Mouse (Mus musculus) erythroblast, embryonic 14.5 days (primary cell): ENCODE results near the gene Strbp. TPM values are rescaled to one million over a fixed set of nuclear protein-coding genes. Genes with fewer than 3 reads are reported as not detected.

Source experiments
- H3K27me3 ChIP-seq: 2 replicates; pipeline ENCODE4 v1.6.1; 2012; ENCODE audit warnings: inconsistent platforms; ENCODE audit not compliant: control insufficient read depth
- H3K36me3 ChIP-seq: 2 replicates; pipeline ENCODE4 v1.6.1; 2012; ENCODE audit warnings: mild to moderate bottlenecking, inconsistent platforms; ENCODE audit not compliant: control insufficient read depth
- H3K4me1 ChIP-seq: 2 replicates; pipeline ENCODE4 v1.6.1; 2012; ENCODE audit warnings: inconsistent platforms; ENCODE audit not compliant: control insufficient read depth
- H3K4me3 ChIP-seq: replicated peaks from 2 replicates; pipeline ENCODE3; 2012; ENCODE audit warnings: moderate library complexity, mild to moderate bottlenecking, inconsistent platforms
- H3K9me3 ChIP-seq: 2 replicates; pipeline ENCODE4 v1.6.1; 2012; ENCODE audit warnings: low read length, inconsistent platforms, mixed read lengths; ENCODE audit not compliant: control insufficient read depth
- GATA1 ChIP-seq: IDR thresholded peaks from 2 replicates; pipeline ENCODE4 v1.6.1; 2012; ENCODE audit warnings: low read length, inconsistent platforms, mixed read lengths
- TAL1 ChIP-seq: IDR thresholded peaks from 3 replicates; pipeline ENCODE4 v1.6.1; 2012; ENCODE audit warnings: low read length, inconsistent platforms, mixed read lengths
- polyA plus RNA-seq: library from polyadenylated mRNA; stranded (reverse); fragments of >175 nt; gene quantifications from 2 replicates; pipeline ENCODE4 v1.2.3, GENCODE M21; 2012

Gene Strbp
- polyA plus RNA-seq = 0.54 and 0.72 TPM in 2 replicates

DNA sequence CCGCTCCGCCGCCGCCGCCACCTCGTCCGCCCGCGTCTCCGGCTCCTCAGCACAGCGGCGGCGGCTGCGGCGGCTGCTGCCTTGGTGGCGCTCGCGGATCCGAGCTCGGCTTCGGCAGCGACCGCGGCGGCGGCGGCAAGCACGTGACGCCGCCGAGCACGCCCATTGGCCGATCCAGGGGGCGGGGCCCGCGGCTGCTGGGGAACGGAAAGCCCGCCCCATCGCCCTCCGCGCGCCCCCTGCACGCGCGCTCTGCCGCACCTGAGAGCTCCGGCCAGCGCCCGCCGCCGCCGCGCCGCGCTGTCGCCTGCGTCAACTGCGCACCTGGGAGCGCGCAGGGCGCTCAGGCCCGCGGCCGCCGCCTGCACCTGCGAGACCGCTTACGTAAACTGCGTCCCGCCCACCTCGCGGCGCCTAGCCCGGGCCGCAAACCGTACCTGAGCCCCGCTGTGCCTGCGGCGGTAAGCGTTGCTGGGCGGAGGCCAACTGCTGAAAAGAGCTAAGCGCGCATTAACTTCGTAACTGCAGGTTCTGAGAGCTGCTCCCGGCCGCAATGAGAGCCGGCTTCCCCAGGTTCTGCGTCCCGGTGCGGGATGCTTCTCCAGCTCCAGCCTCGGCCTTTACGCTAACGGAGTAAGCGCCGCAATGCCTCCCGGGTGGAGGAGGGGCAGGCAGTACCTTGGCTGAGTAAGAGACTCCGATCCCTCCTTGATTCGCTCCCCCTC, at the start of gene Strbp:
Strbp (minus strand) TSS at position 630 of the 725 bp plus-strand sequence.
- Histone ChIP-seq H3K4me1 (peaks cover 29% of the 10 kb centered on the region), H3K27me3 (peaks cover 28% of the 10 kb centered on the region), H3K4me3 (peak within 1 kb of the TSS; percentile 94), H3K9me3 (no peaks in the 10 kb centered on the region), H3K36me3 (no peaks in the 10 kb centered on the region)
- no peak for TF ChIP-seq GATA1
- TF ChIP-seq TAL1 = no peak

DNA sequence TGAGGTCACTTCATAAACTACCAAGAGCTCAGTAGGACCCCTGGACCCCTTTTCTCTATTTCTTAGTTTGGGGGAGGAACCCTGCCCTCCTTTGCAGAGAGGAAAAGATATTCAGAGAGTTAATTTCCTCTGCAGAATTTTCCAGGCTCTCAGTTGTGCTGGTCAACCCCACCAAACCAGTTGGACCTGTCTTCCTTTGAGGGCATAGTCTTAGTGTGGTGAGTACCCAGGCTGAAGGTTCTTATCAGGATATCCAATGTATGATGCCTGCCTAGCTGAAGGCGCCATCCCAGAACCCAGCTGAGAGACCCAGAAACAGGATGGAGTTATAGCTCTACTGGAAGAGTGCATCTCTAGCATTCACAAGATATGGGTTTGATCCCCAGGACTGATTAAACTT, 47.5 kb upstream of the Strbp start:
- H3K27me3 ChIP-seq = peaks cover 4% of the 10 kb centered on the region; the same call in 1 of the 2 replicates
- no peaks in the 10 kb centered on the region for H3K4me1 ChIP-seq
- H3K9me3 ChIP-seq = no peaks in the 10 kb centered on the region
- H3K36me3 ChIP-seq = no peaks in the 10 kb centered on the region
- no peak for TF ChIP-seq GATA1
- no peak for TF ChIP-seq TAL1
- H3K4me3 ChIP-seq = no peak overlapping the region

DNA sequence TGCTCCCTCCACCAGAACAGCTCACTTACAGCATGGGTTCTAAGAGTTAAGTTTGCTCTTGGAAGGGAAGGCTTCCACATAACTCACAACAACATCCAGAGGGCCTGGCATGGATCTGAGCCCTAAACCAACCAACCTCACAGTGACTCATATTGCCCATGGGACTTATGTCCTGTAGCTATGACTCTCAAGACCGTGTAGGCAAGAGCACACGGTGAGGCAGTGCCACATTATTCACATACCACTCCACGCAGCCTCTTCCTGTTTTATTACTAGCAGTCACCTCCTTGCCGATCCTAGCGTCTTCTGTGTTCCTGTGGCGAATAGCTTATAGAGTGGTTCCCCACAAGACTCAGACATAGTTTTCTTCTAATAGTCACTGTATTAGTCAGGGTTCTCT, 45.7 kb upstream of the Strbp start:
- Histone ChIP-seq H3K4me1 (no peaks in the 10 kb centered on the region), H3K27me3 (no peaks in the 10 kb centered on the region; the same call in 1 of the 2 replicates), H3K9me3 (no peaks in the 10 kb centered on the region), H3K36me3 (no peaks in the 10 kb centered on the region), H3K4me3 (no peak overlapping the region)
- no peak for TF ChIP-seq GATA1
- TF ChIP-seq TAL1 = no peak

DNA sequence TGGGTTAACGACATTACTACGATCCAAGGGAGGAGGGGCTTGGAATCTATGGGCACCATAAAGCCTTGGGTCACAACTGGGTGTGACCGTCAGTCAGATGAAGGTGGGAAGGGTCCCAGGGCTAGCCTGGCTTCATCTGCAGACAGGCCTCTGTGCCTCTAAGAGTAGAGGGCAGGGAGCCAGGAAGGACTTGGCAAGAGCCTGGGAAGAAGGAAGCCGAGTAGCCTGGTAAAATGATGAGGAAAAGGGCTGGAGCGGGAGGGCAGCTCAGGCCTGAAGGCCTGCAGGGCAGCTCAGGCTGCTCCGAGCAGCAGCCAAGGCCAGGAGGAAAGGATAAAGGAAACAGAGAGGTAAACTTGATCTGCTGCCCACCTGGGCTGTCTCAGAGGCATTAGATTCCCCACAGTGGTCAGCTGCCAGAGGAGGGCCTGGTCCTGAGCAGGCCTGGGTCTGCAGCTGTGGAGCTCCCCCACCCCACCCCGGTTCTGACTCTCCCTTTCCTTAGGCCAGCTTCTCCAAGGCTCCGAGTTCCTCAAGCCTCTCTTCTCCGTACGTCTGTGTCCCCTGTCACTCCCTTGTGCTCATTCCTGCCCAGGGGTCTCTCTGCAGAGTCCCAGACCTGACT, 44.9 kb upstream of the Strbp start:
- Histone ChIP-seq H3K36me3 (no peaks in the 10 kb centered on the region), H3K4me3 (no peak overlapping the region), H3K27me3 (no peaks in the 10 kb centered on the region; the same call in 1 of the 2 replicates), H3K4me1 (no peaks in the 10 kb centered on the region), H3K9me3 (no peaks in the 10 kb centered on the region)
- no peak for TF ChIP-seq GATA1
- no peak for TF ChIP-seq TAL1

DNA sequence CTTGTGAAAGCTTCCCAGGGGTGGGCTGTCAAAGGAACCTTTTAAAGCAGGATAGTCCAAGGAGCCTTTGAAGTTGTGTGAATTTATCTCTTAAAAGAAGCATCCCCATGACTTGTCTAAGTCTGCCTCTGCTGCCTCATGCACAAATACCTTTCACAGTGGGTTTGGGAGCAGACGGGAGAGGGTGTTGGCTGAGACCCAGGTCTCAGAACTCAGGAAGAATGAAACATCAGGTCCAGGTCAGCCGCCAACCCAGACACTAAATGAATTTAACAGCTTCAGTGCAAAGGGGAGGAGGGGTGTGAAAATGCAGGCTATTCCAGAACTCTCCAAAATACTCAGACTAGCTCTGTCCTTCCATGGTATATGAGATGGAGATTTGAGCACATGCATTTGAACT, 44.2 kb upstream of the Strbp start:
- no peaks in the 10 kb centered on the region; the same call in 1 of the 2 replicates for H3K27me3 ChIP-seq
- no peak for TF ChIP-seq GATA1
- TF ChIP-seq TAL1 = no peak
- H3K4me3 ChIP-seq = no peak overlapping the region
- H3K9me3 ChIP-seq = no peaks in the 10 kb centered on the region
- H3K36me3 ChIP-seq = no peaks in the 10 kb centered on the region
- H3K4me1 ChIP-seq = no peaks in the 10 kb centered on the region

DNA sequence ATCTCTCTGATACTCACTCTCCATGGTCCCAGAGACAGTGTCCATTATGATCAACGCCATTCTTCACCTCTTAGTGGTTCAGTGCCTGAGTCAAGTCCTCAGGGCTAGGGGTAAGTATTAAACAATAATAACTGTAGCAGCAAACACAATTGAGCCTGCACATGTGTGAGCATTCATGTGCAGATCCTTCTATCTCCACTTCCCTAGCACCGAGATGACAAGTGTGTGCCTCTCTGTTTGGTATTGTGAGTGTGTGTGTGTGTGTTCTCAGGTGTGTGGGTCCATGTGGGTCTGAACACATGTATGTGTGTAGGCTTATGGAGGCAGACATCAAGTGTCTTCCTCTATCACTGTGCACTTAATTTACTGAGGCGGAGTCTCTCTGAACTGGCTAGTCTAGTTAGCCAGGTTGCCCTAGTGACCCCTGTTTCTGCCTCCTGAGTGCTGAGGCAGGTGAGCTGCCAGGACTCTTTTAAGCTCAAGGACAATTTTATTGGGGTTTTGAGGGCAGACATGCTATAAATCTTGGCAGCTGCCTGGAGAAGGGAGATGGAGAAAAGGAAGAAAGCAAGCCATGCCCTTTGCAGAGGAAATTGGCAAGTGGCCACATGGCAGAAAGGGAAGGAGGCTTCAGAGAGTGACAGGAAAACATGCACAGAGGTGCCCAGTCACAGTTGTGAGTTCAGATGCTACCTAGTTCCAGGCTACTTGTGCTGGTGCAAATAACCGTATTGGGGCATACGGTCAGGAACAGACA, 42.8 kb upstream of the Strbp start:
- H3K9me3 ChIP-seq = no peaks in the 10 kb centered on the region
- H3K36me3 ChIP-seq = no peaks in the 10 kb centered on the region
- TF ChIP-seq GATA1 (no peak), TAL1 (no peak)
- no peaks in the 10 kb centered on the region; the same call in 1 of the 2 replicates for H3K27me3 ChIP-seq
- H3K4me1 ChIP-seq = no peaks in the 10 kb centered on the region
- no peak overlapping the region for H3K4me3 ChIP-seq

DNA sequence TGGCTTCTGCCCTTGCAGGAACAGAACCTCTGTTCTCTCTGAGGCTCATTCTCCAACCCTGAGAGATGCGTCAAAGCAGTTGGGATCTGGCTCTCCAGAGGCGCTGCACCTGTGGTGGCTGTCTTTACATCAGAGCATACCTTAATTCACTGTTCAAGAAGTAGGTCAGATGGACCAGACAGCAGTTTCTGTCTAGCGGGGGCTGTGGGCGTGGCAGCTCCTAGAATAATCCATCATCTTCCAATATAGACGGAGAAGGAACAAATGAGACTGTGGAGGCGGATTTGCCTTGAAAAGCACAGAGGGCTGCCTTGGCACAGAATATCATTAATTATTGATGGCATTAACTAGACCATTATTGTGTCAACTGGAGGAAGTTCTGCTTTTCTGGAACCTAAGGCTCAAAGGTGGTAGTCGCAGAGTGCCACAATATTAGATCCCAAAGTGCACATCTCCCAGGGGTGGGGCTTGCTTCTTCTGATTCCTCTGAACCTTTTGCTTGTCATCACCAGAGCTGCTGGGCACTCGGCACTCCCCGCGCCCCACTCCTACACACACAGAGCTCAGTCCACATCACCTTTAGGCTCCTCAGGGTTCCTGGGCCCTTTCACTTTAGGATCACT, 41.2 kb upstream of the Strbp start:
- TF ChIP-seq TAL1 (no peak), GATA1 (no peak)
- Histone ChIP-seq H3K4me3 (no peak overlapping the region), H3K4me1 (no peaks in the 10 kb centered on the region), H3K9me3 (no peaks in the 10 kb centered on the region), H3K27me3 (no peaks in the 10 kb centered on the region; the same call in 1 of the 2 replicates), H3K36me3 (no peaks in the 10 kb centered on the region)

DNA sequence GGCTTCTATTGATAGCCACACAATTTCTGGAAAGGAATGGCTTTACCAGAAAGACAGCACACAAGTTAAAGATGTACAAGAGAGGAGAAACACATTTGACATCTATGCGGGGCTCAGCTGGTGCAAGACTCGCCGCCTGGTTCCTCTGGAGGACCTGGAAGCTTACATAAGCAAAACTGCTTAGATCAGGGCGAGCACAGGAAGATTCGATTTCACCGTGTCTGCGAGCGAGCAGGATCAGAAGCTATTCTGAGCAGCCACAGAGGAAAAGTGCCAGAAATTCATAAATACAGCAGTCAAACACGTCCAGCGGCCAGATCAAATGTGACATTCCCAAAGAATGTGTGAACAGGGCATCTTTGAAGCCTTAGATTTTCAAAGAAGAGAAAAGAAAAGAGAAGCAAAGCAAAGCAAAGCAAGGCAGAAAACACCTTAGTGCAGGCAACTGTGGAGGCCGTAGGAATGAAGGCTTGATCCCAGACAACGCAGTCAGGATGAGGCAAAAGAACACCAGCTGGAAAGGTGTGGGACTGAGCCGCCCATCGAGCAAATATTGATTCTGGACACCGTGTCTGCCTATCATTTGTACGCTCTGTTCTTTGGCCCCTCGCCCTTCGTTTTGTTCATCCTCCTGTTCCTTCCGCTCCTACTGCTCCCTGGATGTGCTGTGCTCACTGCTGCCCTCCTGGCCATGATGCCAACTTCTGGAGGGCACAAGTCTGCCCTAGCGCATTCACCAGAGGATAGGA, 38.3 kb upstream of the Strbp start:
- H3K9me3 ChIP-seq = no peaks in the 10 kb centered on the region
- TF ChIP-seq TAL1 (no peak), GATA1 (no peak)
- H3K27me3 ChIP-seq = no peaks in the 10 kb centered on the region
- no peaks in the 10 kb centered on the region for H3K4me1 ChIP-seq
- H3K36me3 ChIP-seq = no peaks in the 10 kb centered on the region
- no peak overlapping the region for H3K4me3 ChIP-seq
